ENCODE assay signal across 9 mouse cellular contexts in genomic region chr7:44462218-44463055, GRCm38 (mm10). TPM values are rescaled to one million over a fixed set of nuclear protein-coding genes. Genes with fewer than 3 reads are reported as not detected.
A peak's percentile ranks its signal among the peaks of the same experiment; 100 is the strongest.
DNase-seq lines count a peak whose midpoint lies in the region; ATAC-seq and TF ChIP-seq lines count a peak whose summit lies in the region.
"Had no signal": no experiment of that assay in that cellular context is flagged by ENCODE, and none has a peak within 500 bp of the region (broad histone marks: within the 10 kb centered on the region; RNA-seq: fewer than 3 reads in every experiment).

No protein-coding gene starts in this region.

- peaks cover 21% of the 10 kb centered on the region; the same call in 1 of the 2 replicates for H3K36me3 ChIP-seq in hindbrain, embryonic 11.5 days (ENCODE audit: control insufficient read depth, insufficient read depth, low read length)
- H3K36me3 ChIP-seq in limb, embryonic 14.5 days (ENCODE audit: control insufficient read depth, insufficient read depth, low read length), result 0 out of 2 replicates have a peak, but pooled peaks cover 9% of the 10 kb centered on the region

- H3K4me1 ChIP-seq in hindbrain, embryonic 11.5 days (replicated peaks; ENCODE audit: control insufficient read depth, insufficient read depth, low read length), result peaks cover 8% of the 10 kb centered on the region
- peaks cover 2% of the 10 kb centered on the region; the same call in 1 of the 2 replicates for H3K4me1 ChIP-seq in limb, embryonic 14.5 days (ENCODE audit: control insufficient read depth, insufficient read depth, low read length)

- no peaks in the 10 kb centered on the region for H3K9me3 ChIP-seq in hindbrain, embryonic 11.5 days (ENCODE audit: control insufficient read depth, low read length)
- H3K9me3 ChIP-seq in limb, embryonic 14.5 days (ENCODE audit: control insufficient read depth, low read length), result no peaks in the 10 kb centered on the region

- POLR2A ChIA-PET in Patski (lab: Charles Lee), result no interaction called here

- no peak overlapping the region for H3K9ac ChIP-seq in hindbrain, embryonic 11.5 days (ENCODE audit: low read depth, low read length)
- H3K9ac ChIP-seq in limb, embryonic 14.5 days (ENCODE audit: low read depth, low read length, severe bottlenecking), result no peak overlapping the region

- DNase-seq in kidney, adult 18-20 months, result peak; percentile 45
- no peak for DNase-seq in kidney, adult 11 months
- no peak for DNase-seq in Patski (ENCODE audit: low read depth, low spot score)
- DNase-seq in cerebellum, postnatal 14 days, result peak; percentile 51 to 76
- DNase-seq in hindbrain, embryonic 11.5 days (ENCODE audit: low spot score), result peak; percentile 76
- DNase-seq in limb, embryonic 14.5 days (ENCODE audit: low spot score), result no peak
- peak; percentile 58 to 80 for DNase-seq in spleen, postnatal 4 days (ENCODE audit: low spot score in 2 of 2)

- H3K4me2 ChIP-seq in hindbrain, embryonic 11.5 days (replicated peaks; ENCODE audit: low read depth, low read length), result no peak overlapping the region; the same call in 1 of the 2 replicates
- H3K4me2 ChIP-seq in limb, embryonic 14.5 days (replicated peaks; ENCODE audit: low read depth, low read length, severe bottlenecking), result peak overlapping the region; percentile 43

- 20% methylated on average over 75 of the region's 77 CpGs for WGBS in hindbrain, embryonic 11.5 days
- 10% methylated on average over 60 of the region's 77 CpGs for WGBS in limb, embryonic 14.5 days

- no peak for TF ChIP-seq POLR2A in limb, embryonic 14.5 days (IDR thresholded peaks at IDR 0.05; ENCODE audit: borderline replicate concordance, extremely low read depth, insufficient read depth, insufficient read length)

- in situ Hi-C loops in Patski (cut with MboI; ENCODE audit: low pct_unique_long_range_greater_than_20kb), result no loop called here

- H3K4me3 ChIP-seq in hindbrain, embryonic 11.5 days (ENCODE audit: low read depth, low read length), result no peak overlapping the region
- H3K4me3 ChIP-seq in limb, embryonic 14.5 days (replicated peaks; ENCODE audit: low read length), result peak overlapping the region; percentile 27
- H3K4me3 ChIP-seq: myocyte had no signal

- CTCF ChIA-PET in Patski (lab: Charles Lee), result no interaction called here

- peak; percentile 45 for ATAC-seq in Patski
- no peak for ATAC-seq in hindbrain, embryonic 11.5 days (ENCODE audit: low FRiP score)
- no peak for ATAC-seq in limb, embryonic 14.5 days (ENCODE audit: low FRiP score, low read depth)
- no peak for ATAC-seq in inflammation-experienced regulatory T-cells, adult 6 months

- H3K27me3 ChIP-seq in Patski, result peaks cover 54% of the 10 kb centered on the region
- peaks cover 21% of the 10 kb centered on the region for H3K27me3 ChIP-seq in hindbrain, embryonic 11.5 days (ENCODE audit: control insufficient read depth, insufficient read depth, low read length)
- H3K27me3 ChIP-seq in limb, embryonic 14.5 days (ENCODE audit: control insufficient read depth, insufficient read depth, low read length), result peaks cover 39% of the 10 kb centered on the region

- no peak overlapping the region for H3K27ac ChIP-seq in hindbrain, embryonic 11.5 days (ENCODE audit: low read depth, low read length)
- H3K27ac ChIP-seq in limb, embryonic 14.5 days (replicated peaks; ENCODE audit: low read depth, low read length), result no peak overlapping the region

- no peak for TF ChIP-seq CTCF in Patski (IDR thresholded peaks at IDR 0.05)

RNA-seq across cellular contexts. Expression of gene Aspdh, which starts 2.8 kb away (rescaled TPM):
- polyA plus RNA-seq in Patski (2021), result not detected
- 1.2 and 2.1 TPM in 2 replicates for polyA plus RNA-seq in hindbrain, embryonic 11.5 days (2014; fragmentation: Nextera tagmentation; extraction: Ambion mirVana)
- 1.8 and 3.1 TPM in 2 replicates for polyA plus RNA-seq in limb, embryonic 14.5 days (2012; rRNA removed)
- 0.37 and 0.58 TPM in 2 replicates for polyA plus RNA-seq in limb, embryonic 14.5 days (2014; fragmentation: Nextera tagmentation; extraction: Ambion mirVana)
- not detected for polyA plus RNA-seq in inflammation-experienced regulatory T-cells, adult 6 months (2017; shearing (Covaris generic))
- polyA plus RNA-seq: myocyte had no signal

RNA-seq across cellular contexts. Expression of gene Josd2, which starts 5.3 kb away (rescaled TPM):
- 70.4 TPM for polyA plus RNA-seq in Patski (2021)
- polyA plus RNA-seq in hindbrain, embryonic 11.5 days (2014; fragmentation: Nextera tagmentation; extraction: Ambion mirVana), result 57.3 and 59.1 TPM in 2 replicates
- 167 and 215 TPM in 2 replicates for polyA plus RNA-seq in limb, embryonic 14.5 days (2012; rRNA removed)
- polyA plus RNA-seq in limb, embryonic 14.5 days (2014; fragmentation: Nextera tagmentation; extraction: Ambion mirVana), result 78.9 and 81.5 TPM in 2 replicates
- polyA plus RNA-seq in inflammation-experienced regulatory T-cells, adult 6 months (2017; shearing (Covaris generic)), result 10 to 100 TPM; 46.9 to 62.6 (median 47.0) TPM

RNA-seq across cellular contexts. Expression of gene Lrrc4b, which starts 33.6 kb away (rescaled TPM):
- polyA plus RNA-seq in Patski (2021), result 0.03 TPM
- polyA plus RNA-seq in hindbrain, embryonic 11.5 days (2014; fragmentation: Nextera tagmentation; extraction: Ambion mirVana), result 9.1 and 11.4 TPM in 2 replicates
- polyA plus RNA-seq in limb, embryonic 14.5 days (2012; rRNA removed), result 15.3 and 23.0 TPM in 2 replicates
- 1.6 and 1.8 TPM in 2 replicates for polyA plus RNA-seq in limb, embryonic 14.5 days (2014; fragmentation: Nextera tagmentation; extraction: Ambion mirVana)
- polyA plus RNA-seq in inflammation-experienced regulatory T-cells, adult 6 months (2017; shearing (Covaris generic)), result not detected
- polyA plus RNA-seq: myocyte had no signal

RNA-seq across cellular contexts. Expression of gene Emc10, which starts 33.9 kb away (rescaled TPM):
- 249 TPM for polyA plus RNA-seq in Patski (2021)
- polyA plus RNA-seq in hindbrain, embryonic 11.5 days (2014; fragmentation: Nextera tagmentation; extraction: Ambion mirVana), result 90.2 and 97.2 TPM in 2 replicates
- 182 and 265 TPM in 2 replicates for polyA plus RNA-seq in limb, embryonic 14.5 days (2012; rRNA removed)
- polyA plus RNA-seq in limb, embryonic 14.5 days (2014; fragmentation: Nextera tagmentation; extraction: Ambion mirVana), result 149 and 151 TPM in 2 replicates
- 10 to 100 TPM; 21.0 to 22.5 (median 22.3) TPM for polyA plus RNA-seq in inflammation-experienced regulatory T-cells, adult 6 months (2017; shearing (Covaris generic))

RNA-seq across cellular contexts. Expression of gene Fam71e1, which starts 33.9 kb away (rescaled TPM):
- polyA plus RNA-seq in Patski (2021), result 6.9 TPM
- polyA plus RNA-seq in hindbrain, embryonic 11.5 days (2014; fragmentation: Nextera tagmentation; extraction: Ambion mirVana), result 13.5 and 20.6 TPM in 2 replicates
- polyA plus RNA-seq in limb, embryonic 14.5 days (2012; rRNA removed), result 19.8 and 21.5 TPM in 2 replicates
- polyA plus RNA-seq in limb, embryonic 14.5 days (2014; fragmentation: Nextera tagmentation; extraction: Ambion mirVana), result 12.2 and 13.6 TPM in 2 replicates
- 1 to 10 TPM; 2.7 to 5.2 (median 3.9) TPM for polyA plus RNA-seq in inflammation-experienced regulatory T-cells, adult 6 months (2017; shearing (Covaris generic))

Comparison
In these comparisons a context has a peak if more than half of its experiments do, and no peak if none do; other contexts are left out.
1. DNase-seq: peak in kidney, adult 18-20 months (single experiment), cerebellum, postnatal 14 days (2 of 2), hindbrain, embryonic 11.5 days (single experiment) and spleen, postnatal 4 days (2 of 2); none in kidney, adult 11 months (single experiment), Patski (single experiment) and limb, embryonic 14.5 days (single experiment).